Mouse (Mus musculus): ENCODE results near the gene Pex3. TPM values are rescaled to one million over a fixed set of nuclear protein-coding genes. Genes with fewer than 3 reads are reported as not detected.

Gene Pex3
- polyA plus RNA-seq, 1 experiment, result 27.5 TPM

- DNase-seq, result no peak
- WGBS, result 93% methylated on average over 9 of the region's 9 CpGs
- TF ChIP-seq CTCF (IDR thresholded peaks at IDR 0.05; ENCODE audit: borderline replicate concordance, insufficient read depth, low read depth, low read length), result no peak
- no peak for TF ChIP-seq POLR2A (IDR thresholded peaks at IDR 0.05; ENCODE audit: borderline replicate concordance, insufficient read depth, low read length)
- no peaks in the 10 kb centered on the region for H3K4me1 ChIP-seq (ENCODE audit: control insufficient read depth, insufficient read depth, low read length)
- no peaks in the 10 kb centered on the region for H3K27me3 ChIP-seq (ENCODE audit: control insufficient read depth, insufficient read depth, low read length)
- no peak overlapping the region for H3K4me3 ChIP-seq (replicated peaks; ENCODE audit: insufficient read depth, low read depth, low read length)
- H3K27ac ChIP-seq (ENCODE audit: insufficient read depth, low read length), result no peak overlapping the region
These were observed 58.8 kb downstream of the Pex3 start for GRCm38 (mm10) chr10:13493978-13494686.

GRCm38 (mm10) chr10:13489671-13490070, 63.3 kb downstream of the Pex3 start:
- Histone ChIP-seq H3K27me3 (ENCODE audit: control insufficient read depth, insufficient read depth, low read length) (no peaks in the 10 kb centered on the region), H3K27ac (ENCODE audit: insufficient read depth, low read length) (no peak overlapping the region), H3K4me3 (replicated peaks; ENCODE audit: insufficient read depth, low read depth, low read length) (no peak overlapping the region), H3K4me1 (ENCODE audit: control insufficient read depth, insufficient read depth, low read length) (no peaks in the 10 kb centered on the region)
- TF ChIP-seq CTCF (IDR thresholded peaks at IDR 0.05; ENCODE audit: borderline replicate concordance, insufficient read depth, low read depth, low read length) (no peak), POLR2A (IDR thresholded peaks at IDR 0.05; ENCODE audit: borderline replicate concordance, insufficient read depth, low read length) (no peak)
- peak in 1 of 2 experiments; percentile 33 for DNase-seq
- WGBS, result 36% methylated on average over 6 of the region's 6 CpGs

- H3K27ac ChIP-seq (ENCODE audit: insufficient read depth, low read length), result no peak overlapping the region
- H3K4me3 ChIP-seq (replicated peaks; ENCODE audit: insufficient read depth, low read depth, low read length), result no peak overlapping the region
- 57% methylated on average over 4 of the region's 4 CpGs for WGBS
- TF ChIP-seq CTCF (IDR thresholded peaks at IDR 0.05; ENCODE audit: borderline replicate concordance, insufficient read depth, low read depth, low read length) (no peak), POLR2A (IDR thresholded peaks at IDR 0.05; ENCODE audit: borderline replicate concordance, insufficient read depth, low read length) (no peak)
- DNase-seq, result no peak
- H3K27me3 ChIP-seq (ENCODE audit: control insufficient read depth, insufficient read depth, low read length), result no peaks in the 10 kb centered on the region
- H3K4me1 ChIP-seq (ENCODE audit: control insufficient read depth, insufficient read depth, low read length), result no peaks in the 10 kb centered on the region
These were observed 67.0 kb downstream of the Pex3 start for GRCm38 (mm10) chr10:13485958-13486357.

DNA sequence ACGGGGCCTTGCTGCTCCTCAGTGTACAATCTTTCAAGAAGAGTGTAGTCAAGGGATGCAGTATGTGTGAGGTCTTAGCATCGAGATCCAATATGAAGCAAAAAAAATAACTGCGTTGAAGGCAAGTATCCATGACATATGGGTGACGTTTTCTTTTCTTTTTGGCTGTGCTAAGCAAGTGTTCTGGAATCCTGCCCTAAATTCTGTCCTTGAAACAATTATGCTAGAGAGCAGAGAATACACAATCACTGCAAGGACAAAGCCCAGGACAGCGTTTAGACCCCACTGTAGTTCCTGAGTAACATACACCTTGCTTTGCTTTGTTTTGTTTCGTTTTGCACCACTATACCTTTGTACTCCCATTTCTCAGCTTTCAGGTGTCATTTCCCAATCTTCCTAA, 73.6 kb downstream of the Pex3 start:
- WGBS, result 51% methylated on average over 6 of the region's 6 CpGs
- Histone ChIP-seq H3K27ac (ENCODE audit: insufficient read depth, low read length) (no peak overlapping the region), H3K27me3 (ENCODE audit: control insufficient read depth, insufficient read depth, low read length) (no peaks in the 10 kb centered on the region), H3K4me1 (ENCODE audit: control insufficient read depth, insufficient read depth, low read length) (no peaks in the 10 kb centered on the region), H3K4me3 (replicated peaks; ENCODE audit: insufficient read depth, low read depth, low read length) (no peak overlapping the region)
- DNase-seq, result no peak
- TF ChIP-seq POLR2A (IDR thresholded peaks at IDR 0.05; ENCODE audit: borderline replicate concordance, insufficient read depth, low read length) (no peak), CTCF (IDR thresholded peaks at IDR 0.05; ENCODE audit: borderline replicate concordance, insufficient read depth, low read depth, low read length) (no peak)

DNA sequence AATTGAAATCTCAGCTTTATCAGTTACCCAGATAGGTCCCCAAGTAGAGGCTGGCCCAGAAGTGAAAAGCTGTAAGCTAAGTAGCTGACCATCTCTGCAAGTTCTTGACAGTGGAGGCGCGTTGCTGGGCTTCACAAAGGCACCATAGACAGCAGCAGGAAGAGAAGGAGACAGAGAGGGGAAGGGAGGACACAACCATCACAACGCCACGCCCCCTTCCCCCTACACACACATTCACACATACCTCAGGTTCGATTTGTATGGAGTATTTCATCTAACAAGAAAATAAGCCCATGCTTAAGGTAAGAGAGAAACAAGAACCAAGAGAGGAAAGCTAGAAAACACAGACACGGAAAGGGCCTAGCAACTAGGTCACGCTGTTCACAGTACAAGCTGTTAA, 77.8 kb downstream of the Pex3 start:
- no peak for DNase-seq
- H3K27ac ChIP-seq (ENCODE audit: insufficient read depth, low read length), result no peak overlapping the region
- no peaks in the 10 kb centered on the region; the same call in 1 of the 2 replicates for H3K4me1 ChIP-seq (ENCODE audit: control insufficient read depth, insufficient read depth, low read length)
- 57% methylated on average over 7 of the region's 7 CpGs for WGBS
- H3K4me3 ChIP-seq (replicated peaks; ENCODE audit: insufficient read depth, low read depth, low read length), result no peak overlapping the region
- H3K27me3 ChIP-seq (ENCODE audit: control insufficient read depth, insufficient read depth, low read length), result peaks cover 5% of the 10 kb centered on the region; the same call in 1 of the 2 replicates
- TF ChIP-seq POLR2A (IDR thresholded peaks at IDR 0.05; ENCODE audit: borderline replicate concordance, insufficient read depth, low read length), result no peak
- TF ChIP-seq CTCF (IDR thresholded peaks at IDR 0.05; ENCODE audit: borderline replicate concordance, insufficient read depth, low read depth, low read length), result no peak

GRCm38 (mm10) chr10:13474568-13474955, 78.4 kb downstream of the Pex3 start:
- TF ChIP-seq POLR2A (IDR thresholded peaks at IDR 0.05; ENCODE audit: borderline replicate concordance, insufficient read depth, low read length), result no peak
- no peak for TF ChIP-seq CTCF (IDR thresholded peaks at IDR 0.05; ENCODE audit: borderline replicate concordance, insufficient read depth, low read depth, low read length)
- Histone ChIP-seq H3K27me3 (ENCODE audit: control insufficient read depth, insufficient read depth, low read length) (peaks cover 5% of the 10 kb centered on the region; the same call in 1 of the 2 replicates), H3K27ac (ENCODE audit: insufficient read depth, low read length) (no peak overlapping the region), H3K4me3 (replicated peaks; ENCODE audit: insufficient read depth, low read depth, low read length) (peak overlapping the region; percentile 54), H3K4me1 (ENCODE audit: control insufficient read depth, insufficient read depth, low read length) (no peaks in the 10 kb centered on the region; the same call in 1 of the 2 replicates)
- 12% methylated on average over 10 of the region's 10 CpGs for WGBS
- DNase-seq, result no peak

Other genes with a start within 250 kb of the Pex3 start
- gene Phactr2, start 78.7 kb downstream of the Pex3 start, polyA plus RNA-seq (2012; rRNA removed), result 11.9 and 13.0 TPM in 2 replicates
- gene Fuca2, start 53.6 kb downstream of the Pex3 start, polyA plus RNA-seq (2012; rRNA removed), result 48.0 and 50.1 TPM in 2 replicates
- gene Adat2, start 248 bp downstream of the Pex3 start, polyA plus RNA-seq (2012; rRNA removed), result 6.2 and 7.2 TPM in 2 replicates